Mouse (Mus musculus) ovary, postnatal 36 days (tissue): ENCODE results near the gene Hsd17b1.

ENCODE experiments used
- DNase-seq: peaks from one replicate; pipeline ENCODE4 v3.0.0; 2022; ENCODE audit warnings: low spot score, mixed read lengths

The Hsd17b1 gene

DNA sequence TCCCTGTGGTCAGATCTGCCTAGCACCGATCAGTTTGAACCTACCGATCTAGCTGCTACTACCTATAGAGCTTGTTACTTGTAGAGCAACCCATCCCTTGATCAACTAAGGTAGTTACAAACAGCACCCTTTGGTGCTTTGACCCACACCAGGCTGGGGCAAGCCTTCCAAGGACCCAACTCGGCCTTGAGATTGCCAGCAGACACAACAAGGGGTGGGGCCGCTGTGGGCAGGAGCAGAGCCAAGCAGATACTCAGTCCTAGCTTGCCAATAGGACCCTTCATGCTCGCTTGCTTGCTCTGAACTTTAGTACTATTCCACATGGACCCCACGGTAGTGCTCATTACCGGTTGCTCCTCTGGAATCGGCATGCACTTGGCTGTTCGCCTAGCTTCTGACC lies at the start of gene Hsd17b1:
TSS of gene Hsd17b1 (plus strand) at position 291 of the 400 bp plus-strand sequence.
- DNase-seq = peak; percentile 76

DNA sequence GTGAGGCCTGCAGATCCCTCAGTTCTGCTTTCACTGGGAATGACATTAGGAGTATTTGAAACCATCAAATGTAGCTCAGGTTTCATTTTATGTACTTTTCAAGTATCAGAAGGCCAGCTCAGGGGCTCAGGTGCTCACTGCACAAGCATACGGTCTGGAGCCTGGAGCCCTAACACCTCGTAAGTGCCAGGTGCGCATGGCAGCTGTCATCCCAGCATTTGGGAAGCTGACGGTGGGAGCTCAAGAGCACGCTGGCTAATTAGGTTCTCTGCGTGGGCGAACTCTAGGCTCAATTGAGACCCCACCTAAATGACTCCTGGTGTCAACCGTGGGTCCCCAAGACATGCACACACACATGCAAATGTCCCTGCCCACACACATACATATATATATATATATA lies 48.9 kb upstream of the Hsd17b1 start:
- DNase-seq = no peak

DNA sequence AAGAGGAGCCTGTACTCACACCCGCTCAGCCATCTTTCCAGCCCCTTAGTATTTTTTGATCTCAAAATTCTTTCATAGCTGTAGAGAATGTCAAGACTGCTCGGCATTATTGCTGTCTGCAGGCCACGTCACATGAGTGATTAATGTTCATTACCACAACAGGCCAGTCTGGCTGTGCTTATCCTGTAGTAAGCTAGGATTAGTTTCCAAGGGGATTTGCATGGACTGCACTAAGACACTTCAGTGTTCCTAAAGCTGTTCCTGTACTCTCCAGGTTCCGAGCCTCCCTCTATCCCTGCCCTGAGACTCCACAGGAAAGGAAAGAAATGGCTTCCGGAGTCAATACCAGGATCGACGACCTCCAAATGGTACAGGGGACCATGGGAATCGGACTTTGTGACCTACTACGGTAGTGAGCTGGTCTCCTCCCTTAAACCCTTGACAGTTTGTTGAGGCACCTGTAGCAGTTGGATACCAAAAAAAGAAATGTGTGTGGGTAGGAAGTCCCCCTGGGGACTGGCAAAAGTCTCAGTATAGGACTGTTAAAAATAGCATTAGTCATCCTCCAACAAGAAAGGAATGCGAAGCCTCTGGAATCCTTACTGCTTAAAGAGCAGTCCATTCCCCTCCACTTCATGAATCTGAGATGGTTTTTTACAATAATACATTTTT lies 47.9 kb upstream of the Hsd17b1 start:
- DNase-seq = no peak

DNA sequence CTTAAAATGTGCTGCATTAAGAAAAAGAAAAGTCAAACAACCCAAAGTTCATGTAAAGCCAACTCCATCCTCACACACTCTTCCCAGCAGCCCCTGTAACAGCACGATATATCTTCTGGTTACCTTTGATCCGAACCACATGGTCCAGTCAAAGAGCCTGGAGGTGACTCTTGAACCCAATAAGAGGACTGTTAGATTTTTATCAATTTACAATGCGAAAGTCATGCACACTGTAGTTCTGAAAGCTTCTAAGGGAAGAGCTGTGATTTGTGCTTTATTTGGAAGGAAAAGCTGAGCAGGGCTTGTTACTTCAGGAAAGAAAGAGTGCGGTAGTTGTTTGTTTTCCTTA lies 47.4 kb upstream of the Hsd17b1 start:
- no peak for DNase-seq

DNA sequence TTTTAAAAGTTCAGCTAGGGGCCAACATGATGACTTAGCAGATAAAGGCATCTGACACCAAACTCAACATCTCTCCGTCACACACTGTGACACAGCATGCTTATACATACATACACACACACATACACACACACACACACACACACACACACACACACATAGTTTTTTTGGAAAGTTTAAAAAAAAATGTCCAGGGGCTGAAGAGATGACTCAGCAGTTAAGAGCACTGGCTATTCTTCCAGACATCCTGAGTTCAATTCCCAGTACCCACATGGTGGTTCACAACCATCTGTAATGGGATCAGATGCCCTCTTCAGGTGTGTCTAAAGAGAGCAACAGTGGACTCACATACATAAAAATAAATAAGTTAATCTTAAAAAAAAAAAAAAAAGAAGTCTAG lies 46.7 kb upstream of the Hsd17b1 start:
- no peak for DNase-seq

DNA sequence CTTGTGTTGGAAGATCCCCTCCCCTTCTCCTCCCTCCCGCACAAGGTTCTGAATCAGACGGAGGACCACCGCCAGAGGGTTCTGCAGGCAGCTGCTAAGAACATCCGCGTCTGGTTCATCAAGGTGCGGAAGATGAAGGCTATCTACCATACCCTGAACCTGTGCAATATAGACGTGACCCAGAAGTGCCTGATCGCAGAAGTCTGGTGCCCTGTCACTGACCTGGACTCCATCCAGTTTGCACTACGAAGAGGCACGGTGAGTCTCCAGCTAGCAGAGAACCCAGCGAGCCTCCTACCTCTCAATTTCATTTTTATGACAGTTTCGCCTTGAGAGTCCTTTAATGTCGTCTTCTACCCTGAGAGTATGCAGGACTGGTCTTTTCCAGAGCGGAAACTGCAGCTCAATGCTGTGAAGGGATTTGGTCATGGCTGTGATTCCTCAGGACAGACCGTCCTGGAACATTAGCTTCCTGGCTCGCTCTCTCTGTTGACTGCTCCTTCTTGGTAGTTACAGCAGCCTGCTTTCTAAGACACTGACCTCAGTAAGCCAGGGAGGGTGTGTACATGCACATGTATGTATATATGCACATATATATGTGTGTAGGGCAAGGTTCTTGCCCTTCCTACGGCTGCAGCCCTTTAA lies 44.2 kb upstream of the Hsd17b1 start:
- DNase-seq = no peak

DNA sequence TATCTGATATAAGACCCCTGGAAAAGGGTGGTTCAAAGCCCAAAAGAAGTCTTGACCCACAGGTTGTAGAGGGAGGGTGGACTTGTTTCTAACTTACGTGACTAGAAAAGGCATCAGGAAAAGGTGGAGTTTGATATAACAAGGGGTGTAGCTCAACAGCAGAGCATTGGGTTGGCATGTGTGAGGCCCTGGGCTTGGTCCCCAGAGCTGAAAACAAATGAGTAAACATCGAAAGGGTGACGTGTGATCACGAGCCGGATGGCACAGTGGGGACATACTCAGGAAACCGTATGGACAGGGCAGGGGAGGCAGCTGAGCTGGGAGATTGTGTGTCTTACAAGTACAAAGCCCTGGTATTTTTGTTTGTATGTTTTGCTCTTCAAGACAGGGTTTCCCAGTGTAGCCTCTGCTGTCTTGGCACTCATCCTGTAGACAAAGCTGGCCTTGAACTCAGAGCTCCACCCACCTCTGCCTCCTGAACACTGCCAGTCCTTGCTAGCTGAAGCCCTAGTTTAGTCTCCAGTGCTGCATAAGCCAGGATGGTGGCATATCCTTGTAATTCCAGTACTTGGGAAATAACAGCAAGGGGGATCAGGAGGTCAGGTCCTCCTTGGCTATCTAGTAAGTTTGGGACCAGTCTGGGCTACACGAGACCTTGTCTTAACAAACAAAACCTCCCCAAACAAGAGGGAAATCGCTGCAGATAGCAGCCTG lies 43.4 kb upstream of the Hsd17b1 start:
- DNase-seq = peak; percentile 53

DNA sequence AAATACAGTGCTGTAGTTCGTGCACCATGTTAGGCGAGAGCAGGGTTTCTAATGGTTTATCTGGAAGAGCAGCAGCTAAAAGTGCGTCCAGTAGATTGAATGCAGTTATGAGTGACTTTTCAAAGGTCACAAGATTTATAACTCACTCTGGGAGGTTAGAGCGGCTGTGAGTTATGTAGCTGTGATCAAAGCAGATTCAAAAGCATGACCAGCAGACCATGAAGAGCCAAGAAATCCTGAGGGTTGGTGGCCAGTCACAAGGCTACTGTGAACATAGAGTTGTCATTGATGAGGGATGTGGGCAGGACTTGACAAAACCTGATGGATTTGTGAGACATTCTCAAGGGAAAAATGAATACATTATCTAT lies 42.9 kb upstream of the Hsd17b1 start:
- no peak for DNase-seq

DNA sequence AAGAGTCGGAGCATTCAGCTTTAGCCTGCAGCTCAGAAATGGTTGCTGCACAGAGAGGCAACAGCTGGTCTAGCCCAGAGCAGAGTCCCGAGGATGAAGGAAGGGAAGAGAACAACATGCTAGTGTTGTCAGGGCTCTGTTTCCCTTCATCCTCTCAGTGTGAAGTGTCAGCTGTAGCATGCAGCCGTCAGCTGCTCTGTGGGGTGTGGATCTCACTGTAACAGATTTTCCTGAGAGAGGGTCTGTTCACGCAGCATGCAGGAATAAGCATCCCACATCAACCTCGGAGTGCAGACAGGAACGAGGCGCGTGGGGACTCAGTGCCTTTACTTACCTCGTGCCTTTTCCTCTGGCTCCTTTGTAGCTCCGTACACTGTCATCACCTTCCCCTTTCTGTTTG lies 40.4 kb upstream of the Hsd17b1 start:
- DNase-seq = no peak

DNA sequence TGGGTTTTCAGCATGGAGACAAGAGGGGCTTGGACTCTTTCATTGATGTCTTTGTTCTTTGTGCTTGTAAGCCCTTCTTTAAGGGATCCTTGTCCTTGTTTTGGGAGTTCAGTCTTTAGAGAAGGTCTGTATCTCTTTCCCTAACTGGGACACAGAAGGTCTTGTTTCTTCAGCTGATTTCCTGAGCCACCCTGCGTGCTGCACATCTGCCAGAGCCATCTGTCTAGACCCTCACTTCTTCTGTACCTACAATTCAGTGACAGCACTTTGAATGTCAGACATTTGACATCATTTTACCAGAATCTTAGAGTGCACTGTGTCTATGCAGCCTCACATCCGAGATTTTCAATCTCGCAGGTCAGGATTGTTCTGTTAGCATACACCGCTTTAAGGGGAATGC lies 32.4 kb upstream of the Hsd17b1 start:
- no peak for DNase-seq

DNA sequence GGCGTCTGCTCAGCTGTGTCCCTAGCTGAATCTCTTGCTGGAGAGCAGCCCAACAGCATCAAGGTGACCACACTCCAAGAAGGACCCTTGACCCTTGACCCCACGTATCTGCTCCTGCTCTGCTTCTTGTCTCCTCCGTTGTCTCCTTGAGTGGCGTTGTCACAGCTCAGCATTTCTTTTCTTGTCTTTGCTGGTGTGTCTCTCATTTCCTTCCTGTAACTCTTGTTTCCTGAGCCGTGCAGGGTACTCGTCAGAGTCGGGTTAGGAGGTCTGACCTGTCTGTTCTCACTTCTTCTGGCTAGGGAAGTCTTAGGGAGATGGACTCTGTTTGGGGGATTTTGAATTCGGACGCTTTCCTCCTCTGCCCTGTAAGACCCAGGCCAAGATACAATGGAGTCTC lies 31.8 kb upstream of the Hsd17b1 start:
- no peak for DNase-seq

DNA sequence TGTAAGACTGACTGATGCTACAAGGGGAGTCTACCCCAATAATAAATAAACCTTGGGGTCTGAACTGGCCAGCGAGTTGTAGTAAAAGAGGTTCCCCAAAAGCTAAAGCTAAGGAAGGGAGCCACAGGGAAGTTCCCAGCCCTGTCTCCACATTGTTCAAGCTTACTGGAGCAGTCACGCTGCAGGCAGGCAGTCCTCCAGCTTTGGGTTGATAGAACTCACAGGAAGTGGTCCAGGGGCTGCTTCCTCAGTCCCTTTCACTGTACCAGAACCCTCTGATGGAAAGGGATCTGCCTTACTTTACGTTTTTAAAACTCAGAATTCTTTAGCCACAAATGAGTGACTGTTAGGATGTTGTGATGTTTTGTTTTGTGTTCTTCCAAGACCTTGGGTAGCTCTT lies 30.7 kb upstream of the Hsd17b1 start:
- no peak for DNase-seq

DNA sequence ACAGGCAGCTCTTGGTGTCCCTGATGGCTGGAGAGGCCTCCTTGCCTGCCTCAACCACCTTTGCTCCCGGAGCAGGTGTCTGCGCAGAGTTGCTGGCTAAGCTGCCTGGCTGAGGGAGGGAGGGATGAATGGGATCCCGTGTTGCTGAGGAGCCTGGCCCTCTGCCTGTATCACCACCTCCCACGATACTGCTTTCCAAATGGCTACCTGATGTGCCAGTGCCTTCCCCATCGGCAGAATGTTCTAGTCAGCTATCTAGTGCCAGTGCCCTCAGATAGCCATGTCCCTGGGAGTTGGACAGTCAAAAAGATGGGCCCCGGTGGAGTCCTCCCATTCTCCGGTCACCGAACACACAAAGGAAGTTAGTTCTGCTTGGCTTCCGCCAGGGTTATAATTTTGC lies 27.9 kb upstream of the Hsd17b1 start:
- DNase-seq = no peak

DNA sequence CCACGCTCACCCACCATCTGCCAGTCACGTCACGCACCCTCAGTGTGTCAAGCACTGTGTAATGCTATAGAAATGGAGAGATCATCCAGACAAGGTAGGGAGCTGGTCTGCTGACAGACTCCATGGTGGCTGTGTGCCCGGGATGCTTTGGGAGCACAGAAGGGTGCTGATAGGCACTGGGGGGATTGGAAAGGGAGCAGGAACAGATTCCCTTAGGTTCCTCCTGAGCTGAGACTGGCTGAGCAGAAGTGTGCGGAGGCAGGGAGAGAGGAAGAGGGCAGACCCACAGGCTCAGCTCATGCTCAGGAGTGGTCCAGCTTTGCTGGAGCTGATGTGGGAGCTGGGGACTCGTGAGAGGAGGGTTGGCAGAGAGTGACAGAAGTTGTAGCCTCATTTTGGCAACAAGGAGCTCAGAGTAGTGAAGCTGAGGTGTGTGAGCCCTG lies 27.1 kb upstream of the Hsd17b1 start:
- no peak for DNase-seq

DNA sequence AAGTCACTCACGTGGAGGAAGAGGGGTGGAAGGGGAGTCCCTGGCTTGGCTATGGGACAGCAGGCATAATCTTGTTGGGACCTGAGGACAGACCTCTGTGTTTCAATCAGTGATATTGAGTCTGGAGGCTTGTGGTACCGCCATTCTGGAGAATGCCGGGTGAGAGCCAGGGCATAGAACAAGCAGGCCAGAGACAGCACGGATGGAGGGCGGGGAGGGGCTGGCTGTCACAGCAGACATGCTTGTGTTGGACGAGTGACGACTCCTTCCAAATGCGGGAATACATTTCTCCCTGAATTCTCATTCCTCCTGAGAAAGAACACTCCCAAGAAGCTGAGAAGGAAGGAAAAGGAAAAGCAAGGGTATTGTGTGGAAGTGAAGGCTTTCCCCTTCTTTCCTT lies 26.6 kb upstream of the Hsd17b1 start:
- DNase-seq = no peak

DNA sequence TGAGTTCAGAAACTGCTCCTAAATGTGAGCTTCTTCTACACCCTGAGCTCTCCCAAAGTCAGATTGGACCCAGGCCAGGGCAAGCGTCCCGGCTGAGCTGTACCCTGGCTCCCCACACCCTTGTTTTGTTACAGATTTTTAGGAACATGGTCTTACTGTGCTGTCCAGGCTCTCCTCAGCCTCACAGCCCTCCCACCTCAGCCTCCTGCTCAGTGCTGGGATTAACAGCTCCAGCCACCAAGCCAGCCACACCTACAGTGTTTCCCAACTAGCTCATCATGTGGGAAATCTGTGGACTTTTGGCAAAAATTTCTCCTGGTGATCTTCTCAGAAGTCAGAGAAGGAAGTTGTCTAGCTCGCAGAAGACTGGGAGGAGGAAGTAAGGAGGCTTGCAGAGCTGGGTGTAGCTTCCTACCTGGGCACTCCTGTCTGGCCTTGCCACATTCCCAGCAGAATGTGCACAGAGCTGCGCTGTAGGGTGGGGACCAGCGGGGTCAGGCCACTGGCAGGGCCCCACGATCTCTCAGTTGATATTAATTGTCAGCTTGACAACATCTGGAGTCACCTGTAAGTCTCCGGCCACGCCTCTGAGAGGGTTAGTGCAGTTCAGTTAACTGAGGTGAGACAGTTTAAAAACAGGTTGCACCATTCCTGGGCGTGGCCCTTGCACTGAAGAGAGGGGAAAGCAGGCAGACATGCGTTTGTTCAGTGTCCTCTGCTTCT lies 25.3 kb upstream of the Hsd17b1 start:
- no peak for DNase-seq

DNA sequence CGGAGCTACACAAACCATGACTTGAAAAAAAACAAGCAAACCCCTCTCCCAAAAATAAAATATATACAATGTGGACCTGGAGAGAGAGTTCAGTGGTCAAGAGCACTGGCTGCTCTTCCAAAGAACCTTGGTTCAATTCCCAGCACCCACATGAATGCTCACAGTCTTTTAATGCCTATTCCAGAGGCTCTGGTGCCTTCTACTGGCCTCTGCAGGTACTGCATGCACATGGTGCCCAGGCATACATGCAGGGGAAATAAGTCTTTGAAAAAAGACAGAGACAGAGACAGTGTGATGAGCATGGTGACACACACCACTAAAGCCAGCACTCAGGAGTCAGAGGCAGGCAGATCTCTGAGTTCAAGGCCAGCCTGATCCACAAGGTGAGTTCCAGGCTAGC lies 24.2 kb upstream of the Hsd17b1 start:
- DNase-seq = no peak

DNA sequence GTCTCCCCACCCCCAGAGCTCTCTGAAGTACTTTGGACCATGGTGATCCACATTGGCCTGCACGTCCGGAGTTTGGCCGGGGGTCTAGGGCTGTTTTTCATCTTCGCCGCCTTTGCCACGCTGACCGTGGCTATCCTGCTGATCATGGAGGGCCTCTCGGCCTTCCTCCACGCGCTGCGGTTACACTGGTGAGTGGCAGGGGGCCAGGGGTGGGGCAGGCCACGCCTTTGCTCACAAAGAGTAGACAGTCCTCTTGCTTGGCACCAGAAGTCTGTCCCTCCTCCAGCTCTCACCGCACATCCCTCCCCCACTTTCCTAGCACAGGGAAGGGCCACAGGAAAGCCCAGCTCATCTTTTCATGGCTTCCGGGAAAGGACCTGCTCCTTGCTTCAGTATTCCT lies 22.8 kb upstream of the Hsd17b1 start:
- no peak for DNase-seq

DNA sequence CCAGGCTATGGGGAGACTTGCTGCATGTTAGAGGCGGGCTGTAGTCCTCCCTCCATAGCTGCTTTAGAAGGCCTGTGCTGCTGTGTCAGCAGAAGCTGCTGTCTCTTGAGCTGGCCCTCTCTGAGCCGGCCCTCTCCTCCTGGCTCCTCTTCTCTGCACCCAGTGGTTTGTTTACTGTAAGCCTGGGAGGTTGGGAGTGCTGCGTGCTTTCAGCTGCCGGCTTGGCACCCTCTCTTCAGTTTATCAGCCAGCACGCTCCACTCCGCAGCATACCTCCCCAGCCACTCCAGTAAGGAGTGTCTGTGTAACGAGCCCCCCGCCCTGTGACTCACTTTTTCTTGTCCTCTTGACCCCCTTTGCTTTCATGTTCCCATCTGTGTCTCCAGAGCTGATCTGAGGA lies 21.3 kb upstream of the Hsd17b1 start:
- peak; percentile 68 for DNase-seq

DNA sequence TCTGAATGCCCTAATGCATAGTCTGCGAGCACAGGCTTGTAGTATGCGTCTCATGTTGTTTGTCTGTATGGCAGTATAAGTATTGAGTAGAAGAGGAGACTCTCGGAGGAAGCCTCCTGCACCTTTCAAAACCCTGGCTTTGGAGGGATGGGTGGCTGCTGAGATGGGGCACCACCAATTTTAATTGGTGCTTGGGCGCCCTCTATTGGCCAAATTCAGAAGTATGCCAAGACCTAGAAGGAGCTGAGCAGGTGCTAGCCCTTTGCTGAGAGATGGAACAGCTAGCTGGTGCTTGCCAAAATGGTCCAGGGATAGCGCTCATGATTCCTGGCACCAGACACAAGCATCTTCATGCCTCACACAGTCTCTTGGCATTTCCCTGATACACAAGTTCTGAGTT lies 20.4 kb upstream of the Hsd17b1 start:
- peak; percentile 81 for DNase-seq

DNA sequence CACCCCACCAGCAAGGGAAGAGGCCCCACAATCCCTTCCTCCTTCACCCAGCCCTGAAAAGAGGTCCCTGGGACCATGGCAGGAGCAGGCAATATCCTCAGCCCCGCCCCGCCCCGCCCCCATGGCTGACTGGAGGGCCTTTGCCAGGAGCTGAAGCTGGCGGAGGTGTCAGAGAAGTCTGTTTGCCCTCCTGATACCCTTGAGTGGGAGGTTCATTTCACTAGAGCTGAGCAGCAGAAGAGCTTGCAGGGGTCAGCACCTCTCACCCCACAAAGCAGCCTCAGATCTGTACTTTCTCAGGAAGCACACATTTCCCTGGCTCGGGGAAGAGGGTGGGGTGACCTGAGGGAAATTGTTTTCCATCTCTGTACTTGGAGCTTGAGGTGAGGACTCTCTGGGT lies 19.5 kb upstream of the Hsd17b1 start:
- DNase-seq = no peak

DNA sequence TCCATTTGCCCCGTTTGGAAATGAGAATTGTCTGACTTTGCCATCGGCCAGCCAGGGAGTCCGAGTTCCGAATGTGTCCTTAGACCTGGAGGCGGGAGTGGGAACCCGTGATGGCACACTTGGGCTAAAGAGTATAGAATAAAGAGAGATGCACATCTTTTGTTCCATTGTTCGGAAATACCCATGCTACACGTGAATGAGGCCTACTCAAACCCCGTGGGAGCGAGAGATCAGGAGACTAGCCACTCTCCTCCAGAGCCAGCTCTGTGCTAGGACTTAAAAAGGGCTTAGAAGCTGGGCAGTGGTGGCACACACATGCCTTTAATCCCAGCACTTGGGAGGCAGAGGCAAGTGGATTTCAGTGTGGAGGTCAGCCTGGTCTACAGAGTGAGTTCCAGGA lies 18.7 kb upstream of the Hsd17b1 start:
- no peak for DNase-seq

DNA sequence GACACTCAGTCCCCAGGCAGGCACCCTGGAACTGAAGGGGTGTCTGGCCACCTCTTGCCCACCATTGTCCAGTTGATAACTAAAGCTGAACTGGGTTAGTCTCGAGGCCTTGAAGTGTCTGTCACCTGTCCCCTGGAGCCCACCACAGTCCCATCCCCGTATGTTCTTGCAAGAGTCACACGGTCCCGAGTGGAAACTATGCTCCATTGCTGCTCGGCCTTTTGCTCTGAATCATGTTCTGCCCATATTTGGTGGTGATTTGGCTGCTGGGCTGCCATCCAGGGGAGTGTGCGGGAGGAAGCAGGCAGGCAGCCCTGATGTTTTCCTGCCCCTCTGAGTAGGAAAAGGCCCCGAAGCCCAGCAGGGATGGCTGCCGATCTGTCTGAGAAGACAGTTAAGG lies 18.1 kb upstream of the Hsd17b1 start:
- DNase-seq = peak; percentile 77
